In the genomic region with DNA sequence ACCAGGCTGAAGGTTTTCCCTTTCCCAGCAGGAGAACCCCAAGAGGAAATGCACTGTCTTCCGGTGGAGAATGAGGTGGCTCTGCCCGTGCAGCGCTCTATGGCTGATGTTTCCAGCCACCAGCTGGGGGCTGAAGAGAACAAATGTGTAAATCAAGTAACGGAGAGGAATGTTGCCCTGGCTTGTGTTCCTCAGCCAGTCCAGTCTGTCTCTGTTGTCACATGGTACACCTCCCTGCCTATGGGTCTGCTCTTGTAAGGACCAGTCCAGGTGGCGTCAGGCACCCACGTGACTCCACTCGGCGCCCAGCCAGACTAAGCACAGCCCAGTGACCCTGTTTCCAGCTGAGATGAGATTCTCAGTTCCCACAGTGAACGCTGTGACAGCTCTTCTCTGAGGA, we compare ENCODE assay signal across 9 mouse cellular contexts. TPM values are rescaled to one million over a fixed set of nuclear protein-coding genes. Genes with fewer than 3 reads are reported as not detected.
DNase-seq lines count a peak whose midpoint lies in the region; ATAC-seq and TF ChIP-seq lines count a peak whose summit lies in the region.
"Had no signal": no experiment of that assay in that cellular context is flagged by ENCODE, and none has a peak within 500 bp of the region (broad histone marks: within the 10 kb centered on the region; RNA-seq: fewer than 3 reads in every experiment).

No protein-coding gene starts in this region.

- 7% methylated on average over 9 of the region's 9 CpGs for WGBS in lung, adult 2 months
- WGBS in lung, embryonic 14.5 days: 12% methylated on average over 9 of the region's 9 CpGs

- H3K9me3 ChIP-seq in lung, embryonic 14.5 days (ENCODE audit: low read depth, low read length): no peaks in the 10 kb centered on the region

- H3K27me3 ChIP-seq in lung, embryonic 14.5 days (ENCODE audit: insufficient read depth, low read length): peaks cover 10% of the 10 kb centered on the region; the same call in 1 of the 2 replicates

- no peak overlapping the region for H3K27ac ChIP-seq in lung, embryonic 14.5 days (ENCODE audit: low read depth)

- DNase-seq in lung, adult 18-20 months: peak; percentile 15 to 46
- no peak for DNase-seq in lung, adult 2 months
- peak; percentile 72 for DNase-seq in embryo, embryonic 10 days (ENCODE audit: low spot score)
- DNase-seq in heart, adult 8-10 months (ENCODE audit: low spot score): peak; percentile 8
- peak; percentile 60 for DNase-seq in kidney, adult 11 months
- DNase-seq in lung, embryonic 14.5 days: peak; percentile 76
- DNase-seq in skeletal muscle tissue, adult 2 months (ENCODE audit: low read depth, low spot score): peak; percentile 48
- no peak for DNase-seq in urinary bladder, adult 2 months (ENCODE audit: low spot score)

- no peak overlapping the region; the same call in 1 of the 2 replicates for H3K9ac ChIP-seq in lung, embryonic 14.5 days

- ATAC-seq in lung, embryonic 14.5 days (ENCODE audit: insufficient read depth): peak; percentile 96
- ATAC-seq: Patski had no signal

- no peak overlapping the region for H3K4me3 ChIP-seq in lung, adult 2 months (replicated peaks; ENCODE audit: extremely low read depth, low read depth, low read length)
- H3K4me3 ChIP-seq in lung, embryonic 14.5 days (ENCODE audit: low read depth, low read length): no peak overlapping the region

- no peak for TF ChIP-seq CTCF in lung, adult 2 months (IDR thresholded peaks at IDR 0.05; ENCODE audit: insufficient read depth, low read length)
- no peak for TF ChIP-seq CTCF in lung, embryonic 14.5 days (IDR thresholded peaks at IDR 0.05; ENCODE audit: low read depth)

- peaks cover 4% of the 10 kb centered on the region; the same call in 1 of the 2 replicates for H3K4me1 ChIP-seq in lung, adult 2 months (ENCODE audit: control insufficient read depth, insufficient read depth, low read length)
- H3K4me1 ChIP-seq in lung, embryonic 14.5 days (ENCODE audit: insufficient read depth): no peaks in the 10 kb centered on the region

- peak overlapping the region; percentile 48 for H3K4me2 ChIP-seq in lung, embryonic 14.5 days

- TF ChIP-seq POLR2A in lung, adult 2 months (IDR thresholded peaks at IDR 0.05; ENCODE audit: borderline replicate concordance, extremely low read depth, low read depth, low read length): no peak

- no peaks in the 10 kb centered on the region for H3K36me3 ChIP-seq in lung, embryonic 14.5 days (ENCODE audit: insufficient read depth)

RNA-seq across cellular contexts. Expression of a gene that starts 34.7 kb away (rescaled TPM):
- polyA plus RNA-seq in lung, adult 2 months (2012; rRNA removed): 0.29 TPM in 1 of 2 replicates, not detected in the other
- total RNA-seq in heart, adult 8-10 months (2022): not detected
- not detected in 2 replicates for polyA plus RNA-seq in lung, embryonic 14.5 days (2014; fragmentation: Nextera tagmentation; extraction: Ambion mirVana)
- not detected in 2 replicates for polyA plus RNA-seq in urinary bladder, adult 2 months (2012; rRNA removed)
- polyA plus RNA-seq: Patski had no signal

Comparison
In these comparisons a context has a peak if more than half of its experiments do, and no peak if none do; other contexts are left out.
1. DNase-seq: peak in lung, adult 18-20 months (2 of 2), embryo, embryonic 10 days (single experiment), heart, adult 8-10 months (single experiment), kidney, adult 11 months (single experiment), lung, embryonic 14.5 days (single experiment) and skeletal muscle tissue, adult 2 months (single experiment); none in lung, adult 2 months (single experiment) and urinary bladder, adult 2 months (single experiment).